Mouse (Mus musculus) hindbrain, embryonic 14.5 days (tissue): ENCODE data around the gene Fam120a. TPM values are rescaled to one million over a fixed set of nuclear protein-coding genes. Genes with fewer than 3 reads are reported as not detected.
A peak's percentile ranks its signal among the peaks of the same experiment; 100 is the strongest.

Source experiments
- ATAC-seq: fragments of 200-750 bp; cut with Nextera tagmentation; 2 replicates; pipeline ENCODE4 v1.8.0; 2017; ENCODE audit warnings: moderate number of reproducible peaks, mild to moderate bottlenecking, moderate TSS enrichment, moderate library complexity; ENCODE audit not compliant: low FRiP score
- DNase-seq: peaks from one replicate; pipeline ENCODE4 v3.0.0-alpha.2; 2015; ENCODE audit warnings: low spot score
- H3K27ac ChIP-seq: fragments of 300-500 bp; sonication (generic); 2 replicates; pipeline ENCODE4 v1.5.1; 2014; ENCODE audit warnings: mild to moderate bottlenecking, moderate library complexity
- H3K27me3 ChIP-seq: fragments of 300-500 bp; sonication (generic); 2 replicates; pipeline ENCODE4 v1.6.1; 2014; ENCODE audit warnings: mild to moderate bottlenecking, low read length, mixed read lengths; ENCODE audit not compliant: control insufficient read depth, insufficient read depth
- H3K36me3 ChIP-seq: fragments of 300-500 bp; sonication (generic); replicated peaks from 2 replicates; pipeline ENCODE4 v1.6.1; 2014; ENCODE audit not compliant: control insufficient read depth, insufficient read depth
- H3K4me1 ChIP-seq: fragments of 300-500 bp; sonication (generic); replicated peaks from 2 replicates; pipeline ENCODE4 v1.6.1; 2014; ENCODE audit warnings: antibody characterized with exemption, low read length, mixed read lengths; ENCODE audit not compliant: control insufficient read depth, insufficient read depth
- H3K4me2 ChIP-seq: fragments of 300-500 bp; sonication (generic); replicated peaks from 2 replicates; pipeline ENCODE4 v1.6.1; 2014; ENCODE audit warnings: mild to moderate bottlenecking, moderate library complexity
- H3K4me3 ChIP-seq: fragments of 300-500 bp; sonication (generic); replicated peaks from 2 replicates; pipeline ENCODE4 v1.5.1; 2014; ENCODE audit warnings: mild to moderate bottlenecking, low read length
- H3K9ac ChIP-seq: fragments of 300-500 bp; sonication (generic); 2 replicates; pipeline ENCODE4 v1.6.1; 2014
- H3K9me3 ChIP-seq: fragments of 300-500 bp; sonication (generic); 2 replicates; pipeline ENCODE4 v1.6.1; 2016; ENCODE audit warnings: low read length; ENCODE audit not compliant: control insufficient read depth
- WGBS: fragments of 180-500 bp; shearing (Covaris S2); extraction: QIAGEN DNeasy Blood & Tissue Kit; methylation state at CpG from one replicate; pipeline ENCODE4 v1.1.7; 2014; 5-methylcytosine and 5-hydroxymethylcytosine counted together
- polyA plus RNA-seq: library from polyadenylated mRNA; unstranded; fragments of >200 nt; fragmentation: Nextera tagmentation; extraction: Ambion mirVana; gene quantifications from 2 replicates; pipeline ENCODE4 v1.2.1, GENCODE M21; 2014

Gene Fam120a
- polyA plus RNA-seq = 15.3 and 16.6 TPM in 2 replicates

- under 1% methylated on average over 86 of the region's 116 CpGs for WGBS
- peak within 1 kb of the TSS; percentile 98 for H3K4me2 ChIP-seq
- 0 out of 2 replicates have a peak, but pooled peaks cover 8% of the 10 kb centered on the region for H3K36me3 ChIP-seq
- H3K27me3 ChIP-seq = no peaks in the 10 kb centered on the region
- H3K9ac ChIP-seq = peak within 1 kb of the TSS; percentile 97
- H3K9me3 ChIP-seq = no peaks in the 10 kb centered on the region
- peak within 1 kb of the TSS; percentile 96 for H3K27ac ChIP-seq
- peaks cover 38% of the 10 kb centered on the region for H3K4me1 ChIP-seq
- peak; percentile 85 for DNase-seq
- ATAC-seq = peak; percentile 93
- H3K4me3 ChIP-seq = peak within 1 kb of the TSS; percentile 74
Measured at GRCm38 (mm10) chr13:48967956-48968749, at the start of gene Fam120a. Fam120a (minus strand) TSS chr13:48968017.

GRCm38 (mm10) chr13:49017375-49017774 lies 49.6 kb upstream of the Fam120a start:
- Histone ChIP-seq H3K4me2 (no peak overlapping the region), H3K4me1 (peaks cover 17% of the 10 kb centered on the region), H3K9me3 (0 out of 2 replicates have a peak, but pooled peaks cover 3% of the 10 kb centered on the region), H3K27me3 (no peaks in the 10 kb centered on the region), H3K36me3 (no peaks in the 10 kb centered on the region), H3K27ac (no peak overlapping the region), H3K9ac (no peak overlapping the region), H3K4me3 (no peak overlapping the region)
- WGBS = 100% methylated on average over 1 of the region's 1 CpGs
- ATAC-seq (no peak), DNase-seq (no peak)

- Histone ChIP-seq H3K27me3 (no peaks in the 10 kb centered on the region), H3K9me3 (0 out of 2 replicates have a peak, but pooled peaks cover 3% of the 10 kb centered on the region), H3K9ac (peak overlapping the region; percentile 53), H3K4me3 (peak overlapping the region; percentile 22), H3K27ac (peak overlapping the region; percentile 94), H3K36me3 (no peaks in the 10 kb centered on the region), H3K4me1 (peaks cover 17% of the 10 kb centered on the region), H3K4me2 (peak overlapping the region; percentile 57)
- peak; percentile 86 for DNase-seq
- peak; percentile 94 for ATAC-seq
- 1% methylated on average over 16 of the region's 16 CpGs for WGBS
Measured at GRCm38 (mm10) chr13:49016311-49016761, 48.5 kb upstream of the Fam120a start.

GRCm38 (mm10) chr13:49015366-49016306 lies 47.8 kb upstream of the Fam120a start:
- peak overlapping the region; percentile 94 for H3K27ac ChIP-seq
- DNase-seq = no peak
- peaks cover 17% of the 10 kb centered on the region for H3K4me1 ChIP-seq
- H3K36me3 ChIP-seq = no peaks in the 10 kb centered on the region
- peak overlapping the region; percentile 22 for H3K4me3 ChIP-seq
- H3K4me2 ChIP-seq = peak overlapping the region; percentile 57
- no peaks in the 10 kb centered on the region for H3K27me3 ChIP-seq
- WGBS = 3% methylated on average over 30 of the region's 30 CpGs
- ATAC-seq = peak; percentile 63
- H3K9ac ChIP-seq = peak overlapping the region; percentile 53
- 0 out of 2 replicates have a peak, but pooled peaks cover 3% of the 10 kb centered on the region for H3K9me3 ChIP-seq

- Histone ChIP-seq H3K9ac (no peak overlapping the region), H3K4me2 (no peak overlapping the region), H3K36me3 (no peaks in the 10 kb centered on the region), H3K9me3 (0 out of 2 replicates have a peak, but pooled peaks cover 3% of the 10 kb centered on the region), H3K4me1 (peaks cover 17% of the 10 kb centered on the region), H3K27ac (no peak overlapping the region), H3K27me3 (no peaks in the 10 kb centered on the region), H3K4me3 (no peak overlapping the region)
- DNase-seq = no peak
- ATAC-seq = no peak
- 23% methylated on average over 5 of the region's 5 CpGs for WGBS
Measured at GRCm38 (mm10) chr13:49013206-49013794, 45.5 kb upstream of the Fam120a start.

- no peak overlapping the region for H3K27ac ChIP-seq
- H3K27me3 ChIP-seq = no peaks in the 10 kb centered on the region
- H3K4me3 ChIP-seq = no peak overlapping the region
- no peaks in the 10 kb centered on the region for H3K36me3 ChIP-seq
- no peak overlapping the region for H3K9ac ChIP-seq
- DNase-seq (no peak), ATAC-seq (0 out of 2 replicates have a peak, but pooled peaks have one; percentile 24)
- no peaks in the 10 kb centered on the region for H3K4me1 ChIP-seq
- H3K4me2 ChIP-seq = no peak overlapping the region
- WGBS = 37% methylated on average over 3 of the region's 3 CpGs
- H3K9me3 ChIP-seq = no peaks in the 10 kb centered on the region
Measured at GRCm38 (mm10) chr13:49001691-49002090, 33.9 kb upstream of the Fam120a start.

- WGBS = 10% methylated on average over 6 of the region's 6 CpGs
- ATAC-seq (no peak; the same call in 1 of the 2 replicates), DNase-seq (peak; percentile 73)
- Histone ChIP-seq H3K4me2 (no peak overlapping the region), H3K27ac (no peak overlapping the region), H3K27me3 (no peaks in the 10 kb centered on the region), H3K9ac (no peak overlapping the region), H3K36me3 (no peaks in the 10 kb centered on the region), H3K4me3 (no peak overlapping the region), H3K9me3 (no peaks in the 10 kb centered on the region), H3K4me1 (no peaks in the 10 kb centered on the region)
Measured at GRCm38 (mm10) chr13:48998591-48998990, 30.8 kb upstream of the Fam120a start.

- H3K4me3 ChIP-seq = no peak overlapping the region
- H3K27me3 ChIP-seq = no peaks in the 10 kb centered on the region
- no peak overlapping the region for H3K9ac ChIP-seq
- H3K27ac ChIP-seq = no peak overlapping the region
- H3K4me1 ChIP-seq = no peaks in the 10 kb centered on the region
- ATAC-seq (no peak), DNase-seq (no peak)
- H3K36me3 ChIP-seq = no peaks in the 10 kb centered on the region
- no peaks in the 10 kb centered on the region for H3K9me3 ChIP-seq
- no peak overlapping the region for H3K4me2 ChIP-seq
- WGBS = 91% methylated on average over 4 of the region's 4 CpGs
Measured at GRCm38 (mm10) chr13:48996731-48997130, 28.9 kb upstream of the Fam120a start.
